In genomic region chr2:3727225-3727930, GRCm38 (mm10) we compare ENCODE assay signal across 9 mouse cellular contexts.
DNase-seq lines count a peak whose midpoint lies in the region; ATAC-seq and TF ChIP-seq lines count a peak whose summit lies in the region.
"Had no signal": no experiment of that assay in that cellular context is flagged by ENCODE, and none has a peak within 500 bp of the region (broad histone marks: within the 10 kb centered on the region; RNA-seq: fewer than 3 reads in every experiment).

No protein-coding gene starts in this region.

- no peaks in the 10 kb centered on the region for H3K36me3 ChIP-seq in heart, postnatal 0 days (replicated peaks; ENCODE audit: control insufficient read depth, insufficient read depth, low read length)
- no peaks in the 10 kb centered on the region for H3K36me3 ChIP-seq in heart, embryonic 12.5 days
- 0 out of 2 replicates have a peak, but pooled peaks cover 2% of the 10 kb centered on the region for H3K36me3 ChIP-seq in liver, postnatal 0 days (replicated peaks; ENCODE audit: insufficient read depth, low read length)

- no peak overlapping the region for H3K4me3 ChIP-seq in heart, postnatal 0 days (ENCODE audit: low read depth, low read length)
- H3K4me3 ChIP-seq in heart, embryonic 12.5 days, result no peak overlapping the region
- no peak overlapping the region for H3K4me3 ChIP-seq in bone marrow, adult 2 months (replicated peaks; ENCODE audit: control insufficient read depth, low read depth, low read length)
- H3K4me3 ChIP-seq in liver, postnatal 0 days (ENCODE audit: low read depth, low read length), result no peak overlapping the region
- H3K4me3 ChIP-seq: erythroblast, embryonic 14.5 days had no signal

- no peaks in the 10 kb centered on the region for H3K27me3 ChIP-seq in heart, postnatal 0 days (ENCODE audit: control insufficient read depth, insufficient read depth, low read length)
- no peaks in the 10 kb centered on the region for H3K27me3 ChIP-seq in heart, embryonic 12.5 days (replicated peaks)
- H3K27me3 ChIP-seq in liver, postnatal 0 days (ENCODE audit: insufficient read depth, low read length), result no peaks in the 10 kb centered on the region

- WGBS in heart, postnatal 0 days, result 40% methylated on average over 5 of the region's 5 CpGs
- WGBS in heart, embryonic 12.5 days, result 56% methylated on average over 5 of the region's 5 CpGs
- 5% methylated on average over 5 of the region's 5 CpGs for WGBS in bone marrow, adult 2 months
- 28% methylated on average over 5 of the region's 5 CpGs for WGBS in liver, postnatal 0 days (ENCODE audit: insufficient replicate concordance)

- ATAC-seq in heart, postnatal 0 days (ENCODE audit: insufficient read depth, low read depth), result peak; percentile 52
- no peak for ATAC-seq in heart, embryonic 12.5 days (ENCODE audit: insufficient number of reproducible peaks, low FRiP score)
- peak; percentile 50 for ATAC-seq in liver, postnatal 0 days

- no peak overlapping the region for H3K9ac ChIP-seq in heart, postnatal 0 days (replicated peaks; ENCODE audit: low read depth, low read length)
- no peak overlapping the region for H3K9ac ChIP-seq in heart, embryonic 12.5 days
- no peak overlapping the region for H3K9ac ChIP-seq in liver, postnatal 0 days (replicated peaks)

- no peaks in the 10 kb centered on the region for H3K9me3 ChIP-seq in heart, postnatal 0 days (replicated peaks; ENCODE audit: control insufficient read depth, low read length)
- H3K9me3 ChIP-seq in heart, embryonic 12.5 days (replicated peaks), result no peaks in the 10 kb centered on the region
- no peaks in the 10 kb centered on the region for H3K9me3 ChIP-seq in liver, postnatal 0 days (ENCODE audit: low read length)

- no peak overlapping the region for H3K4me2 ChIP-seq in heart, postnatal 0 days (ENCODE audit: low read depth, low read length)
- no peak overlapping the region for H3K4me2 ChIP-seq in heart, embryonic 12.5 days
- peak overlapping the region; percentile 10; the same call in 1 of the 2 replicates for H3K4me2 ChIP-seq in liver, postnatal 0 days (ENCODE audit: low read depth, low read length)

- no peak for TF ChIP-seq CTCF in heart, postnatal 0 days (IDR thresholded peaks at IDR 0.05; ENCODE audit: low read depth)
- TF ChIP-seq CTCF in bone marrow, adult 2 months (IDR thresholded peaks at IDR 0.05; ENCODE audit: control insufficient read depth, insufficient read depth, low read length), result no peak
- no peak for TF ChIP-seq CTCF in liver, postnatal 0 days (IDR thresholded peaks at IDR 0.05; ENCODE audit: low read depth)

- no peak for DNase-seq in heart, postnatal 0 days (ENCODE audit: low spot score)
- peak; percentile 47 for DNase-seq in A20 (ENCODE audit: low read depth, low spot score)
- DNase-seq in liver, postnatal 0 days, result no peak
- DNase-seq in adrenal gland, adult 2 months, result no peak
- no peak for DNase-seq in adrenal gland, adult 18-20 months (ENCODE audit: low spot score in 2 of 2)
- no peak for DNase-seq in frontal cortex, postnatal 14 days (ENCODE audit: low spot score in 2 of 2)

- no peak for TF ChIP-seq EP300 in heart, postnatal 0 days (IDR thresholded peaks at IDR 0.05; ENCODE audit: low read depth)
- peak; percentile 48; the same call in 1 of the 2 replicates for TF ChIP-seq EP300 in liver, postnatal 0 days (IDR thresholded peaks at IDR 0.05; ENCODE audit: low read depth)

- H3K27ac ChIP-seq in heart, postnatal 0 days (ENCODE audit: low read depth), result peak overlapping the region; percentile 70
- H3K27ac ChIP-seq in heart, embryonic 12.5 days (ENCODE audit: poor library complexity, severe bottlenecking), result no peak overlapping the region
- peak overlapping the region; percentile 86 for H3K27ac ChIP-seq in bone marrow, adult 2 months (ENCODE audit: control insufficient read depth, insufficient read depth, low read depth, low read length, poor library complexity)
- peak overlapping the region; percentile 84 for H3K27ac ChIP-seq in liver, postnatal 0 days (ENCODE audit: low read depth)

- no peak for TF ChIP-seq POLR2A in bone marrow, adult 2 months (IDR thresholded peaks at IDR 0.05; ENCODE audit: borderline replicate concordance, control insufficient read depth, low read depth, low read length)

- peaks cover 44% of the 10 kb centered on the region for H3K4me1 ChIP-seq in heart, postnatal 0 days (ENCODE audit: control insufficient read depth, insufficient read depth)
- H3K4me1 ChIP-seq in heart, embryonic 12.5 days (replicated peaks), result peaks cover 59% of the 10 kb centered on the region
- H3K4me1 ChIP-seq in bone marrow, adult 2 months (ENCODE audit: control insufficient read depth, insufficient read depth, low read length), result peaks cover 21% of the 10 kb centered on the region
- H3K4me1 ChIP-seq in liver, postnatal 0 days (ENCODE audit: insufficient read depth), result peaks cover 39% of the 10 kb centered on the region
